8 mouse cellular contexts compared by ENCODE assay signal in genomic region chr12:102757055-102757688, GRCm38 (mm10). TPM values are rescaled to one million over a fixed set of nuclear protein-coding genes. Genes with fewer than 3 reads are reported as not detected.
DNase-seq lines count a peak whose midpoint lies in the region; ATAC-seq and TF ChIP-seq lines count a peak whose summit lies in the region.

No protein-coding gene starts in this region.

- TF ChIP-seq POLR2A in cerebellum, adult 2 months (IDR thresholded peaks at IDR 0.05; ENCODE audit: borderline replicate concordance, insufficient read depth, low read length) = no peak

- WGBS in cerebellum, adult 2 months = 1% methylated on average over 46 of the region's 46 CpGs
- 2% methylated on average over 46 of the region's 46 CpGs for WGBS in neural tube, embryonic 12.5 days

- ATAC-seq in erythroid progenitor cell, adult 5-6 weeks (replicated peaks; ENCODE audit: low FRiP score, poor library complexity, severe bottlenecking) = peak; percentile 77
- ATAC-seq in neural tube, embryonic 12.5 days (ENCODE audit: low FRiP score, low read depth) = peak; percentile 84; the same call in 1 of the 2 replicates

- H3K4me2 ChIP-seq in neural tube, embryonic 12.5 days (replicated peaks) = peak overlapping the region; percentile 90

- no peaks in the 10 kb centered on the region for H3K27me3 ChIP-seq in cerebellum, adult 2 months (ENCODE audit: control insufficient read depth, insufficient read depth, low read length)
- no peaks in the 10 kb centered on the region for H3K27me3 ChIP-seq in E14TG2a.4 (ENCODE audit: insufficient read depth, low read length)
- H3K27me3 ChIP-seq in neural tube, embryonic 12.5 days (replicated peaks) = no peaks in the 10 kb centered on the region

- 0 out of 2 replicates have a peak overlapping the region, but pooled peaks have one; percentile 20 for H3K27ac ChIP-seq in cerebellum, adult 2 months (ENCODE audit: insufficient read depth, low read length)
- H3K27ac ChIP-seq in neural tube, embryonic 12.5 days = peak overlapping the region; percentile 59; the same call in 1 of the 2 replicates

- H3K4me1 ChIP-seq in cerebellum, adult 2 months (ENCODE audit: control insufficient read depth, insufficient read depth, low read length) = peaks cover 5% of the 10 kb centered on the region
- H3K4me1 ChIP-seq in E14TG2a.4 (replicated peaks; ENCODE audit: low read depth, low read length) = peaks cover 64% of the 10 kb centered on the region
- H3K4me1 ChIP-seq in neural tube, embryonic 12.5 days = peaks cover 19% of the 10 kb centered on the region

- peaks cover 46% of the 10 kb centered on the region for H3K36me3 ChIP-seq in E14TG2a.4 (ENCODE audit: insufficient read depth, low read length)
- peaks cover under 1% of the 10 kb centered on the region; the same call in 1 of the 2 replicates for H3K36me3 ChIP-seq in neural tube, embryonic 12.5 days

- H3K9me3 ChIP-seq in E14TG2a.4 (ENCODE audit: low read length) = no peaks in the 10 kb centered on the region
- H3K9me3 ChIP-seq in neural tube, embryonic 12.5 days = no peaks in the 10 kb centered on the region

- peak overlapping the region; percentile 65 for H3K9ac ChIP-seq in neural tube, embryonic 12.5 days

- no peak for TF ChIP-seq CTCF in cerebellum, adult 2 months (IDR thresholded peaks at IDR 0.05; ENCODE audit: borderline replicate concordance, insufficient read depth, low read depth, low read length)
- no peak for TF ChIP-seq CTCF in E14TG2a.4 (conservative IDR thresholded peaks at IDR 0.05; ENCODE audit: low read length)

- H3K4me3 ChIP-seq in cerebellum, adult 2 months (replicated peaks; ENCODE audit: insufficient read depth, low read depth, low read length) = peak overlapping the region; percentile 88
- peak overlapping the region; percentile 98 for H3K4me3 ChIP-seq in E14TG2a.4 (replicated peaks; ENCODE audit: low read length)
- peak overlapping the region; percentile 82 for H3K4me3 ChIP-seq in neural tube, embryonic 12.5 days

- DNase-seq in cerebellum, adult 2 months = no peak
- DNase-seq in cerebellum, postnatal 4 days (ENCODE audit: low spot score in 2 of 2) = no peak
- DNase-seq in kidney, postnatal 10 days = peak; percentile 92
- no peak for DNase-seq in frontal cortex, postnatal 10 days (ENCODE audit: low spot score in 2 of 2)
- no peak for DNase-seq in right cerebral cortex, adult 18-20 months

RNA-seq across cellular contexts. Expression of gene Gm28051, which starts 0.4 kb away (rescaled TPM):
- not detected in 2 replicates for polyA plus RNA-seq in cerebellum, adult 2 months (2012; rRNA removed)
- not detected in 2 replicates for total RNA-seq in erythroid progenitor cell, adult 5-6 weeks (2015; ENCODE audit: low replicate concordance)
- total RNA-seq in erythroid progenitor cell, adult 5-6 weeks (2017; ENCODE audit: low replicate concordance) = not detected in 2 replicates
- not detected in 2 replicates for polyA plus RNA-seq in neural tube, embryonic 12.5 days (2016; fragmentation: Nextera tagmentation; extraction: Ambion mirVana)

RNA-seq across cellular contexts. Expression of gene Gon7, which starts 0.4 kb away (rescaled TPM):
- polyA plus RNA-seq in cerebellum, adult 2 months (2012; rRNA removed) = 18.9 and 22.5 TPM in 2 replicates
- 10.5 and 17.2 TPM in 2 replicates for total RNA-seq in erythroid progenitor cell, adult 5-6 weeks (2015; ENCODE audit: low replicate concordance)
- 7.3 and 15.9 TPM in 2 replicates for total RNA-seq in erythroid progenitor cell, adult 5-6 weeks (2017; ENCODE audit: low replicate concordance)
- polyA plus RNA-seq in neural tube, embryonic 12.5 days (2016; fragmentation: Nextera tagmentation; extraction: Ambion mirVana) = 43.7 and 44.1 TPM in 2 replicates

RNA-seq across cellular contexts. Expression of gene Ubr7, which starts 0.6 kb away (rescaled TPM):
- polyA plus RNA-seq in cerebellum, adult 2 months (2012; rRNA removed) = 24.3 and 25.5 TPM in 2 replicates
- total RNA-seq in erythroid progenitor cell, adult 5-6 weeks (2015; ENCODE audit: low replicate concordance) = 15.5 and 16.6 TPM in 2 replicates
- 13.8 and 24.4 TPM in 2 replicates for total RNA-seq in erythroid progenitor cell, adult 5-6 weeks (2017; ENCODE audit: low replicate concordance)
- polyA plus RNA-seq in neural tube, embryonic 12.5 days (2016; fragmentation: Nextera tagmentation; extraction: Ambion mirVana) = 46.9 and 48.1 TPM in 2 replicates

RNA-seq across cellular contexts. Expression of gene Gm20604, which starts 1.3 kb away (rescaled TPM):
- 27.0 and 28.7 TPM in 2 replicates for polyA plus RNA-seq in cerebellum, adult 2 months (2012; rRNA removed)
- total RNA-seq in erythroid progenitor cell, adult 5-6 weeks (2015; ENCODE audit: low replicate concordance) = 6.1 and 21.0 TPM in 2 replicates
- 9.1 and 12.9 TPM in 2 replicates for total RNA-seq in erythroid progenitor cell, adult 5-6 weeks (2017; ENCODE audit: low replicate concordance)
- 30.5 and 31.7 TPM in 2 replicates for polyA plus RNA-seq in neural tube, embryonic 12.5 days (2016; fragmentation: Nextera tagmentation; extraction: Ambion mirVana)

RNA-seq across cellular contexts. Expression of gene Tmem251, which starts 13.6 kb away (rescaled TPM):
- 3.7 and 3.9 TPM in 2 replicates for polyA plus RNA-seq in cerebellum, adult 2 months (2012; rRNA removed)
- total RNA-seq in erythroid progenitor cell, adult 5-6 weeks (2015; ENCODE audit: low replicate concordance) = 2.9 and 3.4 TPM in 2 replicates
- 2.2 TPM in 1 of 2 replicates, not detected in the other for total RNA-seq in erythroid progenitor cell, adult 5-6 weeks (2017; ENCODE audit: low replicate concordance)
- 11.6 and 11.7 TPM in 2 replicates for polyA plus RNA-seq in neural tube, embryonic 12.5 days (2016; fragmentation: Nextera tagmentation; extraction: Ambion mirVana)
